ENCODE assay signal across 10 mouse cellular contexts in genomic region chr2:153496898-153497297, GRCm38 (mm10). TPM values are rescaled to one million over a fixed set of nuclear protein-coding genes. Genes with fewer than 3 reads are reported as not detected.
DNase-seq lines count a peak whose midpoint lies in the region; ATAC-seq and TF ChIP-seq lines count a peak whose summit lies in the region.
"Had no signal": no experiment of that assay in that cellular context is flagged by ENCODE, and none has a peak within 500 bp of the region (broad histone marks: within the 10 kb centered on the region; RNA-seq: fewer than 3 reads in every experiment).

No protein-coding gene starts in this region.

- no peak overlapping the region for H3K4me2 ChIP-seq in kidney, embryonic 16.5 days (replicated peaks; ENCODE audit: low read depth, low read length)
- no peak overlapping the region for H3K4me2 ChIP-seq in midbrain, embryonic 14.5 days (ENCODE audit: low read length)

- no peak overlapping the region for H3K27ac ChIP-seq in kidney, embryonic 16.5 days (ENCODE audit: low read length)
- peak overlapping the region; percentile 85 for H3K27ac ChIP-seq in hindbrain, embryonic 10.5 days
- H3K27ac ChIP-seq in midbrain, embryonic 14.5 days (replicated peaks; ENCODE audit: low read depth, low read length), result peak overlapping the region; percentile 76
- no peak overlapping the region for H3K27ac ChIP-seq in gastrocnemius, adult 2 months

- no peak for TF ChIP-seq CTCF in gastrocnemius, adult 2 months (IDR thresholded peaks at IDR 0.05)

- H3K4me3 ChIP-seq in kidney, embryonic 16.5 days (ENCODE audit: low read length), result no peak overlapping the region
- H3K4me3 ChIP-seq in hindbrain, embryonic 10.5 days, result peak overlapping the region; percentile 9
- H3K4me3 ChIP-seq in midbrain, embryonic 14.5 days (replicated peaks; ENCODE audit: low read depth, low read length), result no peak overlapping the region
- H3K4me3 ChIP-seq in gastrocnemius, adult 2 months, result no peak overlapping the region

- no peak for DNase-seq in kidney, adult 9 months
- DNase-seq in cerebellum, adult 9-10 months, result peak; percentile 82
- DNase-seq in hindbrain, embryonic 10.5 days (ENCODE audit: low spot score), result peak; percentile 81
- DNase-seq in midbrain, embryonic 14.5 days, result peak; percentile 73
- no peak for DNase-seq in gastrocnemius, adult 18-20 months (ENCODE audit: low spot score)
- DNase-seq in layer of hippocampus, adult 18-20 months (ENCODE audit: low spot score in 2 of 2), result no peak
- no peak for DNase-seq in gastrocnemius, adult 2 months

- peaks cover 42% of the 10 kb centered on the region for H3K4me1 ChIP-seq in kidney, embryonic 16.5 days (ENCODE audit: insufficient read depth, low read length)
- peaks cover 80% of the 10 kb centered on the region for H3K4me1 ChIP-seq in hindbrain, embryonic 10.5 days (replicated peaks)
- peaks cover 48% of the 10 kb centered on the region for H3K4me1 ChIP-seq in midbrain, embryonic 14.5 days (ENCODE audit: control insufficient read depth, insufficient read depth, low read length)

- no peak for ATAC-seq in kidney, embryonic 16.5 days (ENCODE audit: low FRiP score, low TSS enrichment)
- ATAC-seq in midbrain, embryonic 14.5 days (ENCODE audit: low FRiP score, low TSS enrichment), result peak; percentile 1; the same call in 1 of the 2 replicates

- H3K36me3 ChIP-seq in kidney, embryonic 16.5 days (ENCODE audit: insufficient read depth, low read length), result no peaks in the 10 kb centered on the region
- no peaks in the 10 kb centered on the region for H3K36me3 ChIP-seq in hindbrain, embryonic 10.5 days
- H3K36me3 ChIP-seq in midbrain, embryonic 14.5 days (ENCODE audit: control insufficient read depth, insufficient read depth, low read length), result no peaks in the 10 kb centered on the region

- H3K9me3 ChIP-seq in kidney, embryonic 16.5 days (ENCODE audit: low read length), result no peaks in the 10 kb centered on the region
- no peaks in the 10 kb centered on the region for H3K9me3 ChIP-seq in hindbrain, embryonic 10.5 days
- H3K9me3 ChIP-seq in midbrain, embryonic 14.5 days (ENCODE audit: control insufficient read depth, low read length), result no peaks in the 10 kb centered on the region

- intact Hi-C loops in gastrocnemius, adult 2 months (cut with DNase I), result no loop called here

- H3K27me3 ChIP-seq in kidney, embryonic 16.5 days (ENCODE audit: insufficient read depth, low read length), result no peaks in the 10 kb centered on the region
- H3K27me3 ChIP-seq in hindbrain, embryonic 10.5 days (ENCODE audit: insufficient read depth, poor library complexity, severe bottlenecking), result peaks cover 69% of the 10 kb centered on the region
- H3K27me3 ChIP-seq in midbrain, embryonic 14.5 days (ENCODE audit: control insufficient read depth, insufficient read depth, low read length), result no peaks in the 10 kb centered on the region

- 44% methylated on average over 13 of the region's 13 CpGs for WGBS in kidney, embryonic 16.5 days
- 9% methylated on average over 13 of the region's 13 CpGs for WGBS in hindbrain, embryonic 10.5 days
- 6% methylated on average over 13 of the region's 13 CpGs for WGBS in midbrain, embryonic 14.5 days

- 0 out of 2 replicates have a peak overlapping the region, but pooled peaks have one; percentile 22 for H3K9ac ChIP-seq in kidney, embryonic 16.5 days (replicated peaks; ENCODE audit: low read length)
- H3K9ac ChIP-seq in midbrain, embryonic 14.5 days (replicated peaks; ENCODE audit: low read length), result peak overlapping the region; percentile 35; the same call in 1 of the 2 replicates

RNA-seq across cellular contexts. Expression of gene 4930404H24Rik, which starts 4.3 kb away (rescaled TPM):
- polyA plus RNA-seq in kidney, embryonic 16.5 days (2015; fragmentation: Nextera tagmentation; extraction: Ambion mirVana), result not detected in 2 replicates
- not detected in 2 replicates for polyA plus RNA-seq in hindbrain, embryonic 10.5 days (2016; fragmentation: Nextera tagmentation; extraction: Ambion mirVana)
- polyA plus RNA-seq in midbrain, embryonic 14.5 days (2014; fragmentation: Nextera tagmentation; extraction: Ambion mirVana), result not detected in 2 replicates
- total RNA-seq in gastrocnemius, adult 18-20 months (2021), result not detected
- total RNA-seq in layer of hippocampus, adult 18-20 months (2021), result not detected
- not detected for total RNA-seq in gastrocnemius, adult 2 months (2021)
- total RNA-seq: common myeloid progenitor, adult 5-6 weeks had no signal
- polyA plus RNA-seq: large intestine, adult 2 months had no signal

RNA-seq across cellular contexts. Expression of gene Nol4l, which starts 32.9 kb away (rescaled TPM):
- 13.8 and 17.1 TPM in 2 replicates for polyA plus RNA-seq in kidney, embryonic 16.5 days (2015; fragmentation: Nextera tagmentation; extraction: Ambion mirVana)
- 19.1 and 23.3 TPM in 2 replicates for polyA plus RNA-seq in hindbrain, embryonic 10.5 days (2016; fragmentation: Nextera tagmentation; extraction: Ambion mirVana)
- 44.8 and 51.7 TPM in 2 replicates for polyA plus RNA-seq in midbrain, embryonic 14.5 days (2014; fragmentation: Nextera tagmentation; extraction: Ambion mirVana)
- under 1 TPM; 0.46 to 0.97 TPM for total RNA-seq in gastrocnemius, adult 18-20 months (2021)
- 10 to 100 TPM; 46.5 to 48.1 TPM for total RNA-seq in layer of hippocampus, adult 18-20 months (2021)
- total RNA-seq in gastrocnemius, adult 2 months (2021), result 1 to 10 TPM; 1.0 to 1.2 TPM

Comparison
In these comparisons a context has a peak if more than half of its experiments do, and no peak if none do; other contexts are left out.
1. H3K27ac ChIP-seq: peak in hindbrain, embryonic 10.5 days (single experiment) and midbrain, embryonic 14.5 days (single experiment); none in kidney, embryonic 16.5 days (single experiment) and gastrocnemius, adult 2 months (single experiment).
2. DNase-seq: peak in cerebellum, adult 9-10 months (single experiment), hindbrain, embryonic 10.5 days (single experiment) and midbrain, embryonic 14.5 days (single experiment); none in kidney, adult 9 months (single experiment), gastrocnemius, adult 18-20 months (single experiment), layer of hippocampus, adult 18-20 months (0 of 2) and gastrocnemius, adult 2 months (single experiment).
3. RNA of gene Nol4l, which starts 32.9 kb away (total RNA-seq): 46.5 to 48.1 TPM in layer of hippocampus, adult 18-20 months; 1.0 to 1.2 TPM in gastrocnemius, adult 2 months and 0.46 to 0.97 TPM in gastrocnemius, adult 18-20 months; every median in the first group is over 10 times any median in the second.